Mouse (Mus musculus): Measurements from ENCODE around the gene Pygo2.

Gene Pygo2

DNA sequence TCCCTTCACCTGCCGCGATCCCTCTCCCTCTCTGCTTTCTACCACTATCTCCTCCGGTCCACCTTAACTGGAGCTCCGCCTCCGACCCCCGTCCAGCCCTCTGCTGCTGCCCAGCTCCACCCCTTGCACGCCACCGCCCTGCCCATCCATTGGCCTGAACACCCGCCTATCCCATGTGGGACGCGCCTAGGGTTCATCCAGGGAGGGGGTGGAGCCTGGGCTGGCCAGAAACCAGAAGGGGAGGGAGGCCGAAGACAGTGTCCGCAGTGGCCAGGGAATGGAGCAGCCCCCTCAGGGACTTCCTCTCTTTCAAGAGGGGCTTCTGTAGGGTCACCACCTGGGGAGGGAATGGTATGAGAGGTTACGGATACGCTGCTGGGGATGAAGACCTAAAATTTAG is 36.4 kb upstream of the Pygo2 start:
- DNase-seq (ENCODE audit: low spot score) = peak; percentile 98

DNA sequence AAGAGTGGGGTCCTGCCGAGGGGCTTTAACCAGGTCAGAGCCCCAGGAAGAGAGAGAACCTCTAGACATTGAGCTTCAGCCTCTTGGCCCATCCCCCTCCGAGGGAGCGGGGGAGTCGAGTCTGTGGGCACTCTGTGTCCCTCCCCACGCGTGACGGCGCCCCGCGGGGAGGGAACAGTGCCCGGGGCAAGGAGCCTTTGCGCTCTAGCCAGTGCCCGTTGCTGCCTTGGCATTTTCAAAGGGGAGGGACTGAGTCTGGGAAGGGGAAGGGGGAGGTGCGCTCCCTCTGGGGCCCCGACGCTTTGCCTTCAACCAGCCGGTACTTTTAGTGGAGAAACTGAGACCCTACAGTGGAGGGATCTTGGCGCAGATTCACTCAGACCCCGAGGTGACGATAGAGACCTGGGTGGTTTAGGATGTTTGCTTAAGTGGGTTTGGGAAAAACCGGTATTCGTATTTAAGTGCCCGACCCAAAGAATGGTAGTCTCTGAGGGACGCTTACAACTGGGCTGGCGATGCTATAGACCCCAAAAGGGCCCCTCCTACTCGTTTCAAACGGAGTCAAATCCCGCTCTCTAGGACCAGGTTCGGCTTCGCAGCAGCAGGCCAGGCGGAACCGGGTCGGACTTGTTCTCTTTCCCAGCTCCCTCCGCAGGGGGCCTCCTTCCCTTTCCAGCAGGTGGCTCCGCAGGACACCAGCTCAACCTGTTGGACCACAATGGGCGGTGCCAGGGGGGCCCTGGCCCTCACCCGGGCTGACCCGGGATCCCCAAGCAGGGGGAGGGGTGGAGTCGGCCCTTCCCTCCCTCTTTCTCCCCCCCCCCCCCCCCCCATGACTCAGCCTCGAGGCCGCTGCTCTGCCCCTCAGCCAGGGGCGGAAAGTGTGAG is 35.8 kb upstream of the Pygo2 start, which contains the start of gene Zbtb7b:
Gene Zbtb7b (minus strand): TSS at position 771 of the 888 bp plus-strand sequence.
- DNase-seq (ENCODE audit: low spot score) = peak; percentile 80

- no peak for DNase-seq (ENCODE audit: low spot score)
Measured at GRCm38 (mm10) chr3:89394894-89395256, 35.1 kb upstream of the Pygo2 start.

DNA sequence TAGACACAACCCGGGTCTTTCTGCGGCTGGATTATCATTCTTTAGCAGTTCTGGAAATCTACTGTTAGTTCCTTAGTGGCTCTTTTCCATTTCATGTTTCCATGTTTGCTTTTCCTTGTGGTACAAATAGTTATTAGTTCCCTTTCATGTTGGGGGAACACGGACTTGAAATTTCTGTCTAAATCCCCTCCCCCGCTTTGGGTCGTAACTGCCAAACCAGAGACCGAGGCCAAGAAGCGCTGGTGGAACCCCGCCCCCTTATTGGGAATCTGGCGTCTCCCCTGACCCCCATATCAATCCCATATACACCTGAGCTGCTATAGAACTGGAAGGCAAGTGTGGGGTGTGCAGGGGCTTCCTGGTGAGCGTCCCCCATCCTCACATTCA is 34.6 kb upstream of the Pygo2 start:
- no peak for DNase-seq (ENCODE audit: low spot score)

DNA sequence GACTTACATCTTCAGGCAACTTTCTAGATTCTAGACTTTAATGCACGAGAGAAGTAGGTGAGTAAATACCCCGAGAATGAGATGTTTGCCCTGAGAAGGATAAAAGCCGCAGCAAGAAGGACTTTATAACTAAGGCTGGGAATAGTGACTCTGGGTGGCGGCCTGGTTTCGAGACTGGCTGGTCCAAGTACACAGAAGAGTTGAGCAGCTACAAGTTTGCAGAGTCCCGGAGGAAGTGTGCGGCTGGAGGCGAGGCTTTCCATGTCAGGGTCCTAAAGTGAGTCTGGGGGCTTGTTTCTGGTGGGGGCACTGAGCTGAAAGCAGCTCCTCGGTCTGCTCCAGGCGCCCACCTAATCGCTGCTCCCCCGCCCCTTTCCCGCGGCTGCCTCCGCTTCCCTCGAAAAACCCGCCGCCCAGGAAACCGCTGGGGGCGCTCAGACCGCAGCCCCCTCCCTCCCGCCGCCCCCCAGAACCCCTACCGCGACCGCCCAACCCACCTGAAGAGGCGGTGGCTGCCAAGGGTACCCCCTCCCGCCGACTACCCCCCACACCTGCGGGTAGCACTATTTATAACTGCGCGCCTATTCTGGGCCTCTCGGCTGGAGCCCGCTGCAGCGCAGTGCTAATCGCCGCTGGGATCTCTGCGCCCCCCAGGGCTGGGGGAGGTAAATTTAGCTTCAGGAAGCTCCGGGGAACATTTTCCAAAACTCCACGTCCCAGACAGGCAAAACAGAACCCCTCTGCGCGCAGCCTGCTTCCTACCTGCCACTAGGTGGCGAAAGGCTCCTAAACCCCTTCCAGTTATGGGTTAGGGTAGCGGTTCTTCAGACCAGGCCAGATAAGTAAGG is 34.0 kb upstream of the Pygo2 start:
- no peak for DNase-seq (ENCODE audit: low spot score)

DNA sequence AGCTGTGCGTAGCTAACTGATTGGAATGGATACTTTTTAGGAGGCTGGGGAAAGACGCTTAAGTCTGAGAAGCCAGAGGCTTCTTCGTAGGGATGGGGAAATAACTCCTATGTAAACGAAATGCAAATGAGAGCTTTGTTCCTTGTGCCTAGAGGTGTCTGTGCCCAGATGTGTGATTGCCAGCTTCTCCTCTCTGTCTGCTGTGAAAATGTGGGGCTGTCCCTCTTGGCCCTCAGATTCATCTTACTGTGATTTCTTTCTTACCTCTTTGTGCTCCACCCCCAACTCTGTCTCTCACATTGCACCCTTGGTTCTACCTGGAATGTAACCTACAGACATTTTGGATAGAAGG is 33.4 kb upstream of the Pygo2 start:
- DNase-seq (ENCODE audit: low spot score) = no peak

DNA sequence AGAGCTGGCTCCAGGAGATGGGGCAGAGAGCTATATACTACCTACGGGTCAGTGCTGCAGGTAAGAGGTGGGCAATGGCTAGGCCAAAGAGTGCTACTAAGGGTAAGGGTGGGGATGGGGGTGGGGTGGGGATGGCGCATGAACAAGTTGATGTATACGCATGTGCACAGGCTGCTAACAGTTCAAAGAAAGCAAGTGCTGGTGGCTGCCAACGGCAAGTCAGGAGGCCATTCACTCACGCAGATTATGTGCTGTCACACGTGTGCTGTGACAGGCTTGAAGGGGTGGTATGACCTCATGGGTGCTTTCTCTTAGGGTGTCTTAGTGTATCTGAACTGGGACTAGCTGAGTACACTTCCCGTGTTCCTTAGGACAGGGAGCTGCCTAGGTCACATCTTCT is 28.7 kb upstream of the Pygo2 start:
- DNase-seq (ENCODE audit: low spot score) = no peak

DNA sequence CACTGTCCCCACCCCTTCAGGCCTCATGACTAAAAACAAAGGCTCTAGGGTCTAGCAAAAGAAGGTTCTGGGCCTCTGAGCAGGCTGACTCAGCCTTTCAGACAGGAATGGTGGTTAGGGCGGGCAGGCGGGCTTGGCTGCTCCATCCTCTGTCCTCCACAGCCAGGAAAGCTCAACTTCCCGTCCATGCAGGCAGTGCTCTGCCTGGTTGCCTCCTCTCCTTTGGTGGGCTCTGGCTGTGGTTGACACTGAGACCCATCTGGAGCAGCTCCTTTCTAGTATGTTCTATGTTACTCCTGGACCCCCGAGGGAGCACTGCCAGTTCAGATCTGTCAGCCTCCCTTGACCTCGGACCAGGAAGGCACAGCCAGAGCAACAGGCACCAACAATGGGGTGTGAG is 27.3 kb upstream of the Pygo2 start, which contains the start of gene Lenep:
Gene Lenep (minus strand): TSS at position 101 of the 400 bp plus-strand sequence.
- no peak for DNase-seq (ENCODE audit: low spot score)

- no peak for DNase-seq (ENCODE audit: low spot score)
Measured at GRCm38 (mm10) chr3:89406887-89407286, 23.1 kb upstream of the Pygo2 start.

GRCm38 (mm10) chr3:89408448-89408847 is 21.6 kb upstream of the Pygo2 start:
- DNase-seq (ENCODE audit: low spot score) = no peak

DNA sequence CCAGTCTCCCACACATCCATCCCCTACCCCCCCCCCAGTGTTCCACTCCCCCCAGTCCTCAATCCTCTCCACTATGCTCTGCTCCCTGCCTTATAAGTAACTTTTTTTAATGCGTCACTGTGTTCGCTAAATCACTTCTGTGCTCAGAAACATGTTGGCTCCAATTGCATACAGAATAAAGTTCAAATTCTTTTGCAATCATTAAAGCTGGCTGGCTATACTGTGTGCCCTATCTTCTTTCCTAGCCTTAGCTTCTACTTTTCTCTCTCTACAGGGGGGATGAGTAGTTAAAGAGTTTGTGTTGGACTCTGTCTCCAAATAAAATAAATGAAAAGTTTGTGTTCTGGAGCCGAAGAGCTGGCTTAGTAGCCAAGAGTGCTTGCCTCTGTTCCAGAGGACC is 20.3 kb upstream of the Pygo2 start:
- DNase-seq (ENCODE audit: low spot score) = no peak

DNA sequence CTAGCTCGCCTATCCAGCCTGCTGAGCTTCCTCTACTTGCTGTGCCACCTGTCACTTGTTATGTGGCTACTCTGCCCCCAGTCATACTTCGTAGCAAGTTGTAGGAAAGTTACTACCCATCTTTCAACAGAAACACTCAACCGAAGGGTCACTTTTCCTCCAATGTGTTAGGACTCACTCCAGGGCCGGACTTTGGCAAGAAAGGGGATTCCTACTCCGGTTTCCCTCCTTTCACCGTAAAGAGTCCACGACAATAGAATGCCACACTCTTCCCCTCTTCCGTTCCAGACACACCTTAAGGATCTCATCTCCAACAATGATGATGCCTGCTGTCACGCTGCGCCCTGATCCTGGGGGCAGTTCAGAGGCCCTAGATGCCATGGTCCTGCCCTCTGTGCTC is 19.1 kb upstream of the Pygo2 start:
- DNase-seq (ENCODE audit: low spot score) = no peak

- peak; percentile 100 for DNase-seq (ENCODE audit: low spot score)
Measured at GRCm38 (mm10) chr3:89411490-89412393, 18.3 kb upstream of the Pygo2 start, which contains the start of gene Flad1. Gene Flad1, minus strand, starts transcription at chr3:89411870.

DNA sequence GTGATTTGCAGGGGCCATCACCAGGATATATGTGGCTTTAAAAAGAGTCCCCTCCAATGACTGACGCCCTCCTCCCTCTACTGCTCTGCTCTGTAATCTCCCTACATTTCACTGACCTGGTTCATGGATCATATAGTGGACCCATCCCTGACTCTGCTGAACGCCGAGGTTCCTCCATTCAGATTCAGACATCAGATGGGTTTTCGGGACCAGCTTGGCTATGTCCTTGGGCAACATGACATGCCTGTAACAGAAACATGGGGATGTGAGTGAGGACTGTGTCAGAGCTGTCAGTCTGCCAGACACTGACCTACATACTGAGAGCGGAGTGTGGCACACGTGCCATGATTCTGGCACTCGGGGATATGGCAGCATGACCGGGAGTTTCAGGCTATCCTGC is 13.9 kb upstream of the Pygo2 start:
- DNase-seq (ENCODE audit: low spot score) = no peak

DNA sequence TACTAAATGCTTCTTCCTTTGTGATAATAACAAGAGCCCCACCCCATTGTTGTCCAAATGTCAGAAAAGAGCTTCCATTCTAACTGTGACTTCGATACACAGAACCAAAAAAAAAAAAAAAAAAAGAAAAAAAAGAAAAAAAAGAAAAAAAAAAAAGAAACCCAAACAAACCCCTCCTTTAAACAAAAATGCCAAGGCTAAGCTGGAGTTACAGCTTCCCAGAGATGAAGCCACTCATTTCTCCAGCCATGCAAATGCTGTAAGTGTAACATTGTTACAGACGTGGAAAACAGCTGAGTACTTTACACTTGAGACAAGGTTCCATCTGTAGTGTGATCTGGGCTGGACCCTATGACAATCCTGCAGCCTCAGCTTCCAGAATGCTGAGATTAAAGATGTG is 12.9 kb upstream of the Pygo2 start:
- DNase-seq (ENCODE audit: low spot score) = no peak

GRCm38 (mm10) chr3:89417840-89418169 is 12.2 kb upstream of the Pygo2 start:
- no peak for DNase-seq (ENCODE audit: low spot score)

DNA sequence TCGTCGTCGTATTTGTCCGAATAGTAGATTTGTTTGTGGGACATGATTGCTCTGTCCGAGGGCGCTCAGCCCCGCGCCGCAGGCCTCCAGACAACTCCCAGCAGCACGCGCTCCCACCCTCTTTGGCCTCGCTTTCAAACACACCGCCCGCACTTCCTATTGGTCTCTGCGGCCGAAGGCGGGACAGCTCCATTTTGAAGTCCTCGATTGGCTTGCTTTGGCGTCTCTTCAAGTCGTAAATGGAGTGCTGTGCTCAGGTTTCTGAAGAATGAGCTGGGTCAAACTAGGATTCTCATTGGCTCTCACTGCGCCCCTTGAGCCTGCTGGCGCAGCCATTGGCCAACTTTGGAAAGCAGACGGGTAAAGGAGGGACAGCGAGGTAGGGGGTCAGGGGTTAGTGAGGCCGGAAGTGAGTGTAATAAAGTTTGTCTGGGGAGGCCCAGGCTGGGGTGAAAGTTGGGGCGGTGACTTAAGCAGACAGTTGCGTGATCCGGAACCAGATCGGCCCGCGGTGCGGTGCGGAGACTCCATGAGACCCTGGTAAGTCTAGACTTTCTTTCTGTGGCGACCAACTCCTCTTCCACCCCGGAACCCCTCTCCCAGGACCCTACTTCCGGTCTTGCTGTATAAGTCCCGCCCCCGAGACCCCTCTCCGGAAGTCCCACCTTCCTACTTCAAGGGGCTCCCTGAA is 11.7 kb upstream of the Pygo2 start, which contains the start of the genes Cks1b and Shc1:
Gene Cks1b (minus strand): TSS at position 214 of the 691 bp plus-strand sequence.
Gene Shc1 (plus strand): TSS at position 274 of the 691 bp plus-strand sequence.
- DNase-seq (ENCODE audit: low spot score) = peak; percentile 87

GRCm38 (mm10) chr3:89418861-89419250 is 11.2 kb upstream of the Pygo2 start:
- DNase-seq (ENCODE audit: low spot score) = peak; percentile 65

GRCm38 (mm10) chr3:89419571-89419970 is 10.4 kb upstream of the Pygo2 start:
- peak; percentile 57 for DNase-seq (ENCODE audit: low spot score)

GRCm38 (mm10) chr3:89419981-89420380 is 10.0 kb upstream of the Pygo2 start:
- no peak for DNase-seq (ENCODE audit: low spot score)

DNA sequence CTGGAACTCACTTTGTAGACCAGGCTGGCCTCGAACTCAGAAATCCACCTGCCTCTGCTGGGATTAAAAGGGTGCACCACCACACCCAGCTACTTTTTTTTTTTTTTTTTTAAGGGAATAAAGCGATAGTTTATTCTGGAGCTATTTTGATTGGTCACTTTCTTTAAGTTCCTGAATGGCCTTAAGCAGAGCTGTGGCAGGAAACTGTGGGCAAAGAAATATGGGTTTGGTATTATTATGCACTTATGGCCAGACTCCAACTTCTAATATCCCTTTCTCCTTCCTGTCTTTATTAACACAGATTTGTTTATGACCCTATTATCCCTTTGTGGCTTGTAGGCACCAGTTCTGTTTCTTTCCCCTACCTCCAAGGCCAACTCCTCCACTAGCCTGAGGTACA is 9.6 kb upstream of the Pygo2 start:
- no peak for DNase-seq (ENCODE audit: low spot score)

Measured in ovary, postnatal 14 days (tissue).